Mouse (Mus musculus) erythroblast, embryonic 14.5 days (primary cell): Measurements from ENCODE around the gene Map3k3.

Experiments used
- GATA1 ChIP-seq: IDR thresholded peaks from 2 replicates; pipeline ENCODE4 v1.6.1; 2012; ENCODE audit warnings: low read length, inconsistent platforms, mixed read lengths
- TAL1 ChIP-seq: IDR thresholded peaks from 3 replicates; pipeline ENCODE4 v1.6.1; 2012; ENCODE audit warnings: low read length, inconsistent platforms, mixed read lengths

- TF ChIP-seq GATA1 (no peak), TAL1 (no peak)
Observed at GRCm38 (mm10) chr11:106060549-106060948, 23.9 kb upstream of the Map3k3 start.
